Mouse (Mus musculus): ENCODE measurements around the gene Mrc2.

Mrc2 gene

DNA sequence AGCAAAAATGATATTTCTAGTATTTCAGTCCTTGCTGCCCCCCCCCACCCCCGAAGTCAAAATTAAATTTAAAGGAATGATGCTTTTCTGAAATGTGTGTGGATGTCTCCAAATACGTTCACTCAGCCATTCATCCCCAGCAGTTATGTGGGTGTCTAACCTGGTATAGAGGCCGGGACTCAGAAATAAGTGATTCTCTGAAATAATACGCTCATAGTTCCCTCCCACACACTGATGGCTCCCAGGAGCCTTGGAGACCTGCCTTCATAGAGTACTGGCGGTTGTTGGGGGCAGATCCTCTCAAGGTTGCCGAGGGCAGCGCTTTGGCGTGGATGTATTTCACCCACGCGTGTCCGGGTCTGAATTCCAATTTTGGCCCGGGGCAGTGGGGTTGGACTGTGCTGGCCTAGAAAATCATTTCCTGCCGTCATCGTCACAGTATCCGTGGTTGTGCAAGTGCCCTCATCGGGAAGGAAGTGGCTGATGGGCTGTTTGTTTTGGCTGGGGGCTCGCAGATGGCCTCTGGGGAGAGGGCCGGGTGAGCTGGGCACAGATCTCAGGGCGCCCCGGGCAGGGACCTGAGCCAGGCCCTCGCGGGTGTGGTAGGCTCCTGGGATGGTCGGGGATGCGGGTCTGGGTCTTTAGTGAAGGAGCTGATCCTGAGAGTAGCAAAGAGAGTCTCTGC lies 19.0 kb downstream of the Mrc2 start:
- no peak for DNase-seq

DNA sequence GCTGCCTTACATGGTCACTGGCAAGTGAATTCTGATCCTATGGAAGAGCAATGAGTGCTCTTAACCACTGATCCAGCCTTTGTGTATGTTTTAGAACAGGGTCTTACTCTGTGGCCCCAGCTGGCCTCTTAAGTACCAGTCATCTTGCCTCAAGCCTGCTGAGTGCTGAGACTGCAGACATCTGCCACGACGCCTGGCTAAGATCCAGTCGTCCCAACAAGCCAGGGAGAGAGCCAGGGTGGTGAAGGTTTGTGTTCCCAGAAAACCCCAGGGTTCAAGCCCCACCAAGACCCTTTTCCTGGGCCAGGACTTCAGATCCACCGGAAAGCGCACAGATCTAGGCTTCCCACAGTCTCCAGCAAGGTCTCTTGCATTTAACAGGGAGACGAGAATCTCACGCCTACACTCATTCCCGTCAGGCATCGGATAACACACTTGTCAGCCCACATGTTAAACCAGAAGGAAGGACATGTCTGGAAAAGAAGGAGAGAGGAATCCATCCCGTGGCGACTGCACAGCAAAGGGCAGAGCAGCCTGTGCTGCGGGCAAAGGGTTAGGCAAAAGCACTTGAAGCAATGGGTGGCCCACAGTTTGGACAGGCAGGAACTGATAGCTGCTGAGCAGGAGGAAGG lies 20.0 kb downstream of the Mrc2 start:
- no peak for DNase-seq

DNA sequence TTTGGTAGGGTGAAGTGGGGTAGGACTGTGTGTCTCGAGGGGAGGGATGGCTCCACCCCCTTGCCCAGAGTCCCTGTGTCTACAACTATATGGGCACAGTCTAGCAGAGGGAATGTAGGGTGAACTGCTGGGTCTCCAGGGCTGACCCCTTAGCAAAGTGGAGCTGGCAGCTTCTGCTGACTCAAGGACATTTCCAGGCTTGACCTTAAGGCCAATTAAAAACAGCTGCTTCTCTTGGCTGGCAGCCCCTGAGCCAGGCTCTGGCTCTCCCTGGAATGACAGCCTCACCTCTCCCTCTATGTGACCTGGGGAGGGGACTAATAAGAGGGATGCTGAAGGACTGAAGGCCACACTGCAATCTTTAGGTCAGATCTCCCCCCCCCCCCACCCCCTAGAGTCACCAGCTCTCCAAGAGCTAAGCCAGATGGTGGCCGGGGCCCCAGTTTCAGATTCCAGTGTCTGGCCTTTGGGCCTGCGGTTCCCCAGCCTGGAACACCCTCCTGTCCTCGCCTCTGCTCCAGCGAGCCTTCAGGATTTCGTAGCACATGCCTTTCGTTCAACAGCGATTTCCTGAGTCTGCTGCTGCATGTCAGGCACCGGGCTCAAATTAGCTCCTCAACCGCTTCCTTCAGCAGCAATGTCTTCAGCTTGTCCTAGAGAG lies 20.7 kb downstream of the Mrc2 start:
- DNase-seq: no peak

DNA sequence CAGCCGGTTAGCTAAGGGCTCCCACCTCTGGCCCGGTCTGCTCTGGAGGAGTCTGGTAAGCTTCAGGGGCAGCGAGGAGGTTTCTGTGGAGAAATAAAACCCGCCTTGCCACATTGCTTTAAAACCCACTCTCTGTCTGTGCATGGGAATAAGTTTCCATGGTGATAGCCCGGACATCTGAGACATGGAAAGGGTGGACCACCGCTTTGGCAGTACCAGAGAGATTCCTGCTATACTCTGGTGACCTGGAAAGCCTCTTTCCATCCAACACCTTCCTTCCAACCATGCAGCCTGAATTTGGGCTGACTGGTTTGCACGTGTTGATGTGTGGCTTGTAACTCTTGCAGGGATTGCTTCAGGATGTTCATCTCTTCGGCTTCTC lies 21.2 kb downstream of the Mrc2 start:
- DNase-seq: no peak

DNA sequence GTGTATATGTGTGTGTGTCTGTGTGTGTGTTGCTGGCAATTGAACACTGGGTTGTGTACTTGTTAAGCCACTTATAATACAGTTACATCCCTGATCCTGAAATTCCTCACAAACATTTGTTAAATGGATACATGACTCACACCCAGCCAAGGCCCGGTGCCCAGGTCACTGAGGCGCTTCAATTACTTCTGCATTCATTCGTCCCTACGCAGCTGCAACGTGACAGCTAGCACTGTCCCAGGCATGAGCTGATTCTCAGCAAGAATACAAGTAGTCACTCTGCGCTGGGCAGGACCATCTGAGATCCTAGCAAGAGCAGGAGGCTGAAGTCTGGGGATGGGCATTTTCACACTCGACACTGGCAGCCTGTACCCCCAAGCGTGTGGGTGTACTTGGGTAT lies 22.9 kb downstream of the Mrc2 start:
- DNase-seq: no peak

DNA sequence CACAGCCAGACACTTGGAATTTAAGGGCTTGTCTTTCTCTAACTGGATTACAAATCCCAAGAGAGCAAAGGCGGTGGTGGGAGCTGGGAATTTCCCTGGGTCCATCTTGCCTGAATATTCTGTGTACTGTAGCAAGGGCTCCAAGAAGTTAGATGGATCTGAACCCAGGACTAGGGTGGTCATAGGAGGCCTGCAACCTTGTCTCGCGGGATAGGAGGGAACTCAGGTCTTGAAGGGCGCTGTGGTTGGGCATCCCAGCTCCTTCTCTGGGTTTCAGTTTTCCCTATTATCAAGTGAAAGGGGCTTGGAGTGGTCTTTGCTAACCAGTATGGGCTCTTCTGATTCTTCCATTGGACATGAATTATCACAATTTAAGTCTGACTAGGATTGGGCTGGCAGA lies 23.7 kb downstream of the Mrc2 start:
- DNase-seq: no peak

DNA sequence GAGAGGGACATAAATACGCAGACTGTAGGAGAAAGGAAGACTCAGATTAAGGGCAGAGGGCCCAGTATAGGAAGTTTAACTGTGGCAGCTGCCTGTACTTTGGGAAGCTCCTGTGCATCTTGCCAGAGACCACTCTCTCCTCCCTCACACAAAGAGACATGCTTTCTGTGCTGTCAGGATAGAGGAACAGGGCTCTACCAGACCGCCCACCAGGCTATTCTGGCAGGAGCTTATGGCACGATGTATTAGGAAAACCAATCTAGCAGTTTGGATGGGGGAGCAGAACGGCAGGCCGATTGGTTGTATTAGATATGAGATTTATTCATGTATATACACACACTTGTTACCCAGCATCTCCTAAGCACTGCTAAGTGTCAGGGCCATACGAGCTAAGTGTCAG lies 25.3 kb downstream of the Mrc2 start:
- no peak for DNase-seq

DNA sequence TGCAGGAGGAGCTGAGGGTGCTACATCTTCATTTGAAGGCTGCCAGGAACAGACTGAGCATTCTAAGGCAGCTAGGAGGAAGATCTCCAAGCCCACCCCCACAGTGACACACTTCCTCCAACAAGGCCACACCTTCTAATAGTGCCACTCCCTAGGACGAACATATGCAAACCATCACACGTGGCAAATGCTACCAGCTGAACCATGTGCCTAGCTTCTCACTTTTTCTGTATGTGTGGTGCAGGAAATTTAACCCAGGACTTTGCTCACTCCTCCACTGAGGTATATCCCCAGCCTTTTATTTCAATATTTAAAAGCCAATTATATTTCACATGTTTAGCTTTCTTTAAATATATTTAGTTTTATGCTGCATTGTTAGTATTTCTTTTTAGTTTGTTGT lies 28.6 kb downstream of the Mrc2 start:
- DNase-seq: no peak

DNA sequence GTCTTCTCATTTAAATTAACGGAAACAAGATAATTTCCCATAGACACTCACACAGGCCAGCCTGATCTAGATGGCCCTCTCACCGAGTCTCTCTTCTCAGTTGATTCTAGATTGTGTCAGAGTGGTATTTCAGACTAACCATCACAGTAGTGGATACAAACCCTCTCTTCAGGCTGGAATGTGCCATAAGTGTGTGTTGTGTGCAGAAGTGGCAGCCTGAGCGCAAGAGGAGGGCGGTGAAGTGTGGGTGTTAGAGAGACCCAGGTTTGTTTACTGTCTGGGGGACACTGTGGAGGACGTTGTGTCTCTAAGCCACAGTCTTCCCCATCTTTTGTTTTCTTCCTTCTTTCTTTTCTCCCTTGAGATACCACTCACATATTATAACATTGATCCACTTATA lies 31.1 kb downstream of the Mrc2 start:
- no peak for DNase-seq

DNA sequence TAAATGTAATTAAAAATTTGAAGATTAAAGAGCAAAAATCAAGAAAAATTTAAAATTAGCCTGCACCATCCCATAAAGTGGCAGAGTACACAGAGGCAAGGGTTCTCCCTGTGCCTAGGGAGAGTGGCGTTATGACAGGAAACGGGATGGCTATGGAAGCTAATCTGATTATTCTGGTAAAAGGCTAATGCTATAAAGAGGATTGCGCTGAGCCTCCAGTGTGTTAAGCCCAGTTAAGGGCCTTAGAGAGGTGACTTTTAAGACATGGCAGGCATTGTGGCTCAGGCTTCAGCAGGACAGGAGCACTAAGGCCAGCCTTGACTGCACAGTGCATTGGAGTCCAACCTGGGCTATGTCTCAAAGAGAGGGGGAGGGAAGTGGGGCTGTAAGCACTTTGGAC lies 34.7 kb downstream of the Mrc2 start:
- DNase-seq: no peak

DNA sequence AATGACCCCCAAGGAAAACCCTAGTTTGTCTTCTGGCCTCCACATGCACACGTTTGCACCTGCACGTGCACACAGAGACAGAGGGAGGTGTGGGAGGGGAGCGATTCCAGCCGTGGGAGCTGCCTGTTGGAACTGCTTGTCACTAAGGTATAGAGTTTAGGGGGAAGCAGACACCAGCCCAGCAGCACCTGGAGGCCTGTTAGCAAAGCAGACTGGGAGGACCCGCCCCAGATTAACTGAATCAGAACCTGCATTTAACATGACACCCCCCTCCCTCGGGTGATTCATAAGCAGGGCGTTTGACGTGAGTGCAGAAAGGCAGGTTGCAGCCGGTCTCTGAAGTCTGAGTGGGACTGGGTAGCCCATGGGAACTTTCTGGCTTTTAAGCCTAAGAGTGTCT lies 37.5 kb downstream of the Mrc2 start:
- no peak for DNase-seq

DNA sequence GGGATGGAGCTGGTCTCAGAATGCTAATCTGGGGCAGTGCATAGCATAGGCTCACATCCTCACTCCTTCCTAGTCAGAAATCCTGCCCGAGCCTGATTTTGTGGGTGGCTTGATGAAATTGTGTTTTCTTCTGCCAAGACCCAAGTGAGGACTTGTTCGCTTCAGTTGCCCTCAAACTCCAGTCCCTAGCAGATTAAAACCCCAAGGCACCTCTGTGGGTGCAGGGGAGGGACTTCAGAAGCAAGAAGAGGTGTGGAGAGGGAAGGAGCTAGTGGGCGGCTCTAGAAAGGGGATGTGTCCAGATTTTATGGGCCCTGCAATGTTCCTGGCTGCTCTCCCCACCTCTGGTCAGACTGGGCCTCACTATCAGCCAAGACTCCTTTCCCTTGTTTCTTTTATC lies 38.7 kb downstream of the Mrc2 start:
- no peak for DNase-seq

DNA sequence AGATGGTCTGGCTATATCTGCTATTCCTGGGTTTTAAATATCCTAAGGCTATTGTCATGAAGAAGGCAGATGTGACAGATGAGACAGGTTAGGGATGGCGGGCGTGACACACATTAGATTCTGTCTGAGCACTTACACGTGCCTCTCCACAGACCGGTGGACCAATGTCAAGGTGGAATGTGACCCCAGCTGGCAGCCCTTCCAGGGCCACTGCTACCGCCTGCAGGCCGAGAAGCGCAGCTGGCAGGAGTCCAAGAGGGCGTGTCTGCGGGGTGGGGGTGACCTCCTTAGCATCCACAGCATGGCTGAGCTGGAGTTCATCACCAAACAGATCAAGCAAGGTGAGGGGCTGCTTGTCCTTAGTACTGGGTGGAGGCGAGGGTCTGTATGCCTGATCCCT lies 39.3 kb downstream of the Mrc2 start:
- DNase-seq: no peak

DNA sequence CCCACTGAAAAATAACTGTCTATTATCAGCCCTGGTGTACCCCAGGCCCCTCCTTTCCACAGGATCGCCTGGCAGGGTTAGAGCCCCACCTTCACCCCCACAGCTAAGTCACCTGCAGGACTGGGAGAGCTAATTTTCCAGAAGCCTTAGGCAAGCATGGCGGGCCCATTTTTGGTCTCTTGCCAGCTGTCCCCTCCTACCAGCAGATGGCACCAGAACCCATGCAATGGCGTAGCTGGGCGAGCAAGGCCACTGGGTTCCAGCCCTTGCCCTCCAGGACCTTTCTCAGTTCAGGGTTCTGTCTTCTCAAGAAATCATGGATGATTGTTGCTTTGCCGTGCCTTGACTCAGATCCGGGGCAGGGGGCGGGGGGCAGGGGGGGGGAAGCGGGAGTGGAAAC lies 40.0 kb downstream of the Mrc2 start:
- peak; percentile 26 for DNase-seq

DNA sequence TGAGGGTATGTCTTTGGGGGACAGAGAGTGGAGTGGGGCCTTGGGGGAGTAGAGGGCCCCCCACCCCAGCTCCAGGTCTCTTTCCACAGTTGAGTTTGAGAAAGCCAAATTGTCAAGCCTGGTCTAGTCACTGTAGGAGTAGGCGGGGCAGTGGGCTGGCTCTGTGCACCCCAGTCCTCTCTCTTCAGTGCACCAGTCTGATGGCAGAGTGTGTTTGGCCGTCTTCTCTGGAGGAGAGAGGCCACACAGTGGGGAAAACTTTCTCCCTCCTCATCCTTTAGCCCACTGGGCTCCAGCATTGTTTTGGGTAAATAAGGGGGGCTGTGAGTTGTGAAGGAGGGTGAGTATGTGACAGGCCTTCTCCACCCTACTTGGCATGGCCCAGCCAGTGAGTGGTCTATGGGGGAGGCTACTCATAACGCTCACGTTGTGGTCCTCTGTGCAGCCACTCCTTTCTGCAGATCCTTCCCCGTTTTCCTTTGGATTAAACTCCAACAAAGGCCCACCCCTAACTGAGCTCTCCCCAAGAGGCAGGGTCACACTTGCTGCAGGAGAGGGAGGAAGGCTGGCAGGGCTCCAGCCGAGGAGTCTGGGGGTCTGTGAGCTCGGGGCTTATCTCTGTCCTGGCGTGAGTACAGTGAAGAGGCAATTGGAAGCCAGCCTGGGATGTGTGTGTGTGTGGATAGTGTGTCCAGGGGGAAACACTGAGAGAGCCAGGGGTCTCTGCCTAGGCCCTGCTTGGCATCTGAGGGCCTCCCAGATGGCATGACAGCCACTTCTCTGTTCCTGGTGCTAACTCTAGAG lies 41.6 kb downstream of the Mrc2 start:
- no peak for DNase-seq

DNA sequence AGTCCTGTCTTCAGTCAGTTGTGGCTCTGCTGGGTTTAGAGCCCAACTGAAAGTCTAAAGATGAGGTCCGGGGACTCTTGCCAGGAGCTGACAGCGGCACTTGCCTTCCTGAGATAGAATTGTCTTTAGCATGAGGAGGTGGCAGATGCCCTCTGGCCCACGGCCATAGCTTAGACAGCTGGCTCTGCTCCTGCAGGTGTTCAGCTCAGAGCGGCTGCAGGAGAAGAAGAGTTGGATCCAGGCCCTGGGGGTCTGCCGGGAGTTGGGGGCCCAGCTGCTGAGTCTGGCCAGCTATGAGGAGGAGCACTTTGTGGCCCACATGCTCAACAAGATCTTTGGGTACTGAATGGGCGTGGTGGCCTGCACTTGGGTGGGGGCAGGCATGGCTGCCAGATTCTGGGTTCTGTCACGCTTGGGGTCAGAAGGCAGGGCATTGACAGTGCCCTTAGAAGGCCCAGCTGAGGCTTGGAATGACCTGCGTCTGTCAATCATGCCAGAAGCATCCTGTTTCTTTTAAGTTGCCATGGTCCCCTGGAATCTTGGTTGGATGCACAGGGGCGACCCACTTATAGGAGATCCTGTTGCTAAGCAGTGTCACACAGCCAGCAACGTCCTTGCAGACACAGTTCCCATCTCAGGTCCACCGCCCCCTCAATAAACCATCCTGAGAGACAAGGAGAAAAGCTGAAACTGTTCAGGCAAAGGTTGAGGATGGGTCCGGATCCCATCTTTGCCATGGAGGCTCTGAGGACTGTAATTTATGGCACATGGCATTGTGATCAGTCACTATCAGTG lies 46.4 kb downstream of the Mrc2 start:
- DNase-seq: no peak

DNA sequence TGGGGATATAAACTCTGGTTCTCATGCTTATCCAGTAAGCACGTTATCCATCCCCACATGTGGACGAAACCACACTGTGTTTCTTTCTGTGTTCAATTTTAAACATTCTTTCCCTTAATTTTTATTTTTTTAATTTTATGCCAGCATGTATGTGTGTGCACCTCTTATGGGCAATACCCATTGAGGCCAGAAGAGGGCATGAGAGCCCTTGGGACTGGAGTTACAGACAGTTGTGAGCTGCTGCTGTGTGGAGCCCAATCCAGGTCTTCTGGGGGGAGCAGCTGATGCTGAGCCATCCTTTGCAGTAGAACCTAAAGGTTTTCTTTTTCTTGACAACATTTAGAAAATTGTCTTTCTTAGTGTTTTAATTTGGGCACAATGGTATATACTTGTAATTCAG lies 52.8 kb downstream of the Mrc2 start:
- DNase-seq: peak; percentile 33 to 37

DNA sequence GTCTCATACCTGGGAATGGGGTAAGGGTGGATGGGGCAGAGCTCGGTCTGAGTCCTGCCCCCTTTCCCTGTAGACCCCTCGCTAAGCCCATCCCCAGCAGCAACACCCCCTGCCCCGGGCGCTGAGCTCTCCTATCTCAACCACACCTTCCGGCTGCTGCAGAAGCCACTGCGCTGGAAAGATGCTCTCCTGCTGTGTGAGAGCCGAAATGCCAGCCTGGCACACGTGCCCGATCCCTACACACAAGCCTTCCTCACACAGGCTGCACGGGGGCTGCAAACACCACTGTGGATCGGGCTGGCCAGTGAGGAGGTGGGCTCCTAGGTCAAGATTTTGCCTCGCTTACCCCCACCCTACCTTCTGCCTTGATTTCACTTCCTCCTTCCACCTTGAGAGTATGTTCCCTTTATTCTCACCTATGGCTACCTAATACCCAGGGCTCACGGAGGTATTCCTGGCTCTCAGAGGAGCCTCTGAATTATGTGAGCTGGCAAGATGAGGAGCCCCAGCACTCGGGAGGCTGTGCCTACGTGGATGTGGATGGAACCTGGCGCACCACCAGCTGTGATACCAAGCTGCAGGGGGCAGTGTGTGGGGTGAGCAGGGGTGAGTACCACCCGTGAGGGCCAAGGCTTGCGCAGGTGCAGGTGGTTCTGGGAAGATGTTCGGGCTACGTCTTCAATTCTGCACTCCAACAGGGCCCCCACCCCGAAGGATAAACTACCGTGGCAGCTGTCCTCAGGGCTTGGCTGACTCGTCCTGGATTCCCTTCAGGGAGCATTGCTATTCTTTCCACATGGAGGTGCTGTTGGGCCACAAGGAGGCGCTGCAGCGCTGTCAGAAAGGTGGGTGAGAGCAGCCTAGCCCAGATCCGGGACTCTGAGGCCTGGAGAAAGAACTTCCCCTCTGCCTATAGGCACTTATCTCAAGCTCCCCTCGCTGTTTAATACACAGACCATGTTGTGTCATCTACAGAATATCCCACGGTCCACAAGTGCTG lies 55.0 kb downstream of the Mrc2 start:
- DNase-seq: peak; percentile 69 to 71

DNA sequence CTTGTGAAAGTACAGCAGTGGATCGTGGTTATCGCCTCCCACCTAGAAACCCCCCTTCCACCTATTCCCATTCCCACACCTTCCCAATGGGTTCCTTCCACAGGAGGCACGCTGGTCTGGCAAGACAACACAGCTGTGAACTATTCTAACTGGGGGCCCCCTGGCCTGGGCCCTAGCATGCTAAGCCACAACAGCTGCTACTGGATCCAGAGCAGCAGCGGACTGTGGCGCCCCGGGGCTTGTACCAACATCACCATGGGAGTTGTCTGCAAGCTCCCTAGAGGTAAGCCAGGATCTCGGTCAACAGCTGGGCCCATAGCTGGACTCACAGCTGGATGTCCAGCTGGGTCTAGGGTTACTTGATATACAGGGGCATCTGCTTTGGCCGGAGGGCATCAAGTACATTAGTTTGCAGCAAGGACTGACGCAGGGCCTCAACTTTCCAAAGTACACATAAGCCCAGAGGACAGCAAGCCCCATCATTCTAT lies 56.1 kb downstream of the Mrc2 start:
- DNase-seq: no peak

DNA sequence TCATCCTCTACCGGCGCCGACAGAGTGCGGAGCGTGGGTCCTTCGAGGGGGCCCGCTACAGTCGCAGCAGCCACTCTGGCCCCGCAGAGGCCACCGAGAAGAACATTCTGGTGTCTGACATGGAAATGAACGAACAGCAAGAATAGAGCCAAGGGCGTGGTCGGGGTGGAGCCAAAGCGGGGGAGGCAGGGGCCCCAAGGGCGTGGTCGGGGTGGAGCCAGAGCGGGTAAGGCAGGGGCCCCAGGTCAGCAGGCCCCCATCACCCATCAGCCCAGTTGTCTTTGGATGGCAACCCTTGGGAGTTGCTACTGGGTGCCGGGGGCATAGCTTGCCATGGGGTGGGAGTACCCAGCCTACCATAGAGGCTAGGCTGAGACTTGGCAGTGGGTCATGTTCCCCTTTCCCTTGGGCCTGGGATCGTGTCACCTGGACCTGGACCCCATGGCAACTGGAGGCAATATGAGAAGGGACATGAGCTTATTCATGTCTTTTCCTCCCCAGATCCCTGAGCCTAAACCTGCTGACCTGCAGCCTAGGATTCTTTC lies 57.4 kb downstream of the Mrc2 start:
- no peak for DNase-seq

DNA sequence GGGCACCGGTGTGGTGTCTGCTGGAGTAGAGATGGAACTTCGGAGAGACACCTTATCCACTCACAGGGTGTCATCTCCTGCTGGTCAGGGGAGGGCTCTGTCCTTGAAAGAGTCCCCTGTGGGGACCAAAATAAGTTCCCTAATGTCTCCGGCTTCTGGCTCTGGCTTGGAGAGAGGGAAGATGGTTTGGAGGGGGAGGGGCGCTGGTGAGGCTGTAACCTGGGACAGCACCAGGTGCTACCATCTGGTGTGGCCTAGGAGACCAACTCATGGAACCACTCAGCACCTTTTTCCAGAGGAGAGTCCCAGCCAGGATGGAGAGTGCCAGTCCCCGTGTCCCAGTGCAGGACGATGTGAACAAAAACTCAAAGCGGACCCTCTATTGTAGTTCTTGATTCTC lies 58.2 kb downstream of the Mrc2 start:
- no peak for DNase-seq
